Mouse (Mus musculus) liver, embryonic 13.5 days (tissue): ENCODE results near the gene Lax1. TPM values are rescaled to one million over a fixed set of nuclear protein-coding genes. Genes with fewer than 3 reads are reported as not detected.
A peak's percentile ranks its signal among the peaks of the same experiment; 100 is the strongest.
"Not testable (repeated sequence)": the region's sequence is repeated elsewhere in the genome, so short reads cannot be mapped to it uniquely, and the experiment has no call there.

Experiments used
- ATAC-seq: fragments of 200-750 bp; cut with Nextera tagmentation; 2 replicates; pipeline ENCODE4 v1.8.0; 2017; ENCODE audit warnings: low read depth, mild to moderate bottlenecking, moderate number of reproducible peaks, moderate library complexity
- DNase-seq: peaks from one replicate; pipeline ENCODE4 v3.0.0; 2022
- H3K27ac ChIP-seq: fragments of 300-500 bp; sonication (generic); 2 replicates; pipeline ENCODE4 v1.5.1; 2015; ENCODE audit warnings: moderate library complexity, mild to moderate bottlenecking, inconsistent platforms
- H3K27me3 ChIP-seq: fragments of 300-500 bp; sonication (generic); 2 replicates; pipeline ENCODE4 v1.6.1; 2015; ENCODE audit warnings: mild to moderate bottlenecking, inconsistent platforms
- H3K36me3 ChIP-seq: fragments of 300-500 bp; sonication (generic); 2 replicates; pipeline ENCODE4 v1.6.1; 2015; ENCODE audit warnings: mild to moderate bottlenecking, inconsistent platforms
- H3K4me1 ChIP-seq: fragments of 300-500 bp; sonication (generic); replicated peaks from 2 replicates; pipeline ENCODE4 v1.6.1; 2015; ENCODE audit warnings: inconsistent platforms
- H3K4me2 ChIP-seq: fragments of 300-500 bp; sonication (generic); 2 replicates; pipeline ENCODE4 v1.6.1; 2015; ENCODE audit warnings: inconsistent platforms, mild to moderate bottlenecking, moderate library complexity
- H3K4me3 ChIP-seq: fragments of 300-500 bp; sonication (generic); replicated peaks from 2 replicates; pipeline ENCODE4 v1.5.1; 2015; ENCODE audit warnings: mild to moderate bottlenecking, inconsistent platforms
- H3K9ac ChIP-seq: fragments of 300-500 bp; sonication (generic); 2 replicates; pipeline ENCODE4 v1.6.1; 2015; ENCODE audit warnings: mild to moderate bottlenecking, inconsistent platforms
- H3K9me3 ChIP-seq: fragments of 300-500 bp; sonication (generic); replicated peaks from 2 replicates; pipeline ENCODE4 v1.6.1; 2016; ENCODE audit warnings: inconsistent platforms
- WGBS: fragments of 180-500 bp; shearing (Covaris S2); methylation state at CpG from one replicate; pipeline ENCODE4 v1.1.7; 2015; ENCODE audit not compliant: insufficient replicate concordance; 5-methylcytosine and 5-hydroxymethylcytosine counted together
- polyA plus RNA-seq: library from polyadenylated mRNA; unstranded; fragments of >200 nt; fragmentation: Nextera tagmentation; extraction: Ambion mirVana; gene quantifications from 2 replicates; pipeline ENCODE4 v1.2.1, GENCODE M21; 2015

Gene Lax1
- polyA plus RNA-seq, 1 experiment from 2014 or later, result 0.28 TPM

DNA sequence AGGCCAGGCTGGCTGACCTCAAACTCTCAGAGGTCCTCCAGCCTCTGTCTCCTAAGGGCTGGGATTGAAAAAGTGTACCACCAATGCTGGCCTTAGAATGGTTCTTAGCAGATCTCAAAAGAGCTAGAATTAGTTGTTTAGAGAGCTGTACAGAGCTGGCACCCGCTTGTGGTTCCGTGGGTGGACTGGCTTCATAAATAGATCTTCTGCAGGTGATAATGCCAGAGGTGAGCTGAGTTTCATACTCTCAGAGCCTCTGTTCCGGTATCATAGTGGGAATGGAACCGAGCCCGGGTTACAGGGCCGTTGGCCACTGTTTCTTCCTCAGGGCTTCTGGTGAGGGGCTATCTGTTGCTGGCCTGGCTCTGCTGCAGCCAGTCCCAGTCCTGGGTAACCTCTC is 1.1 kb upstream of the Lax1 start:
- H3K27me3 ChIP-seq, result no peaks in the 10 kb centered on the region
- DNase-seq (no peak), ATAC-seq (no peak)
- H3K4me1 ChIP-seq, result peaks cover 32% of the 10 kb centered on the region
- H3K4me3 ChIP-seq, result no peak overlapping the region
- H3K36me3 ChIP-seq, result no peaks in the 10 kb centered on the region
- no peaks in the 10 kb centered on the region for H3K9me3 ChIP-seq
- no peak overlapping the region for H3K9ac ChIP-seq
- H3K4me2 ChIP-seq, result no peak overlapping the region
- WGBS, result 86% methylated on average over 6 of the region's 6 CpGs
- H3K27ac ChIP-seq, result no peak overlapping the region

DNA sequence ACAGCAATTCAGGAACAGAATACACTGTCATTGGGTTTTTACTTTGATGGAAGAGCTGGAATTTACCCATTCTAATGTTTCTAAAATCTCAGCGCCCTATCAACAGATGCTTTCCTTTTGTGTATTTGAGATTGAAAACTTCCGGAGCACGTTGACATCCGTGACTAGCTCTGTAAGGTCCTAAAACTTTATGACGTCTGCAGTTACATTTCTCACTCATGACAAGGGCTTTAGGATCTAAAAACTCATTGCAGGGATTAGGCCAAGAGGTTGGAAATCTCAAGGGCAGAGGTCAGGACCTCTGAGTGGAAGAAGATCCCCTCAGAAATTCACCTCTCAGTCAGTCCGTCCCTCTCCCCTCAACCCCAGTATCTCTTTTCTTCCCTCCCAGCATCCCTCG is 1.6 kb downstream of the Lax1 start:
- no peak overlapping the region for H3K4me2 ChIP-seq
- H3K4me3 ChIP-seq, result no peak overlapping the region
- ATAC-seq (no peak), DNase-seq (no peak)
- no peaks in the 10 kb centered on the region for H3K9me3 ChIP-seq
- H3K27ac ChIP-seq, result no peak overlapping the region
- H3K36me3 ChIP-seq, result no peaks in the 10 kb centered on the region
- H3K4me1 ChIP-seq, result peaks cover 11% of the 10 kb centered on the region
- no peaks in the 10 kb centered on the region for H3K27me3 ChIP-seq
- no peak overlapping the region for H3K9ac ChIP-seq
- WGBS, result 79% methylated on average over 7 of the region's 7 CpGs

DNA sequence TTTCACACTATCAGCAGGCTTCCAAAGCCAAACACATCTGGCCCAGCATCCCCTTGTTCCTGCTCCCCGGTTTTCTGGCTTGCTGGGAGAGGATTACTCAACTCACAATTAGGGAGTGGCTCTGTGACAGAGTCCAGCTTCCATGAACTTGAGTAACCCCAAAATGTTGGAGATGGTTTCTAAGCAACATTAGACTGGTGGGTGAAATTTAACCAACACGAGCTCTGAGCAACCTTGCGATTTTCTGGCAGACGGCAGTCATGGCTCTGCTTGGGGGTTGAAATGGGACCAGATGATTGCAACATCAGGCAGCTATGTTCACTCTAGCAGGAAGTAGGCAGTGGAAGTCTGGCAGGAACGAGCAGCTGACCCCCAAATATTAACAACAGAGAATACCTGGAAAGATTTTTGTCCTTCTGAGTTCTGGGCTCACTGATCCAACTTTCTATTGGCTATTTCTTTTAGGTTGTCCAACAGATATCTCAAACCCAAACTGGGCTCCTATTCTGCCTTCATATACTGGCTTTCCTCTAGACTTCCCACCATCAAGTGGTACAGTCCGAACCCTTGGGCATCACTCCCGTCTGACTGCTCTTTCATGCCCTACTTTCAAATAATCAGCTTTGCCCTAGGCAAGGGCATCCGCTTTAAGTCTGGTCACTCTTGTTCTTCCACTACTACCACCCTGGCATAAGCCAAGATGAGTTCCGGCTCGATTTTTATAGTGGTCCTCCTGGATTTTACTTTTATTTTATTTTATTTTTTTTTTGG is 4.0 kb downstream of the Lax1 start:
- no peak overlapping the region for H3K4me3 ChIP-seq
- no peak overlapping the region for H3K4me2 ChIP-seq
- ATAC-seq (peak; percentile 82), DNase-seq (no peak)
- H3K9ac ChIP-seq, result no peak overlapping the region
- H3K9me3 ChIP-seq, result no peaks in the 10 kb centered on the region
- H3K4me1 ChIP-seq, result peaks cover 11% of the 10 kb centered on the region
- 60% methylated on average over 10 of the region's 10 CpGs for WGBS
- no peaks in the 10 kb centered on the region for H3K27me3 ChIP-seq
- no peaks in the 10 kb centered on the region for H3K36me3 ChIP-seq
- peak overlapping the region; percentile 49 for H3K27ac ChIP-seq

DNA sequence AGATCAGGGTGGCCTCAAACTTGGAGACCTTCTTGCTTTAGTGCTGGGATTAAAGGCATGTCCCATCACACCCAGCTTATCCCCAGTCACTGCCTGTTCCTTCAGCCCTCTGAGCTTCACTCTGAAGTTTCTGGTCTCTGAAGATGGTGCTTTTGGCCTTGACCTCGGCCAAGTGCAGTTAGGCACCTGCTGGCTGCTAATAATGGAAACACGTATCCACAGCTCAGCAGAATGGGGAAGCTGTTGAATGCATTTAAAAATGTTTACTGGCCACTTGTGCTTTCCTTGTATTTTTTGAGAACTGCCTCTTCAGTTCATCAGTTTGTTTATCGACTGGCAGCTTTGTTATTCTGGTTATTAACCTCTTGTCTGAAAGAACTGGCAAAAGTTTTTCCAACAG is 18.1 kb downstream of the Lax1 start:
- H3K27ac ChIP-seq, result no peak overlapping the region
- no peak overlapping the region for H3K4me2 ChIP-seq
- no peaks in the 10 kb centered on the region for H3K9me3 ChIP-seq
- H3K36me3 ChIP-seq, result no peaks in the 10 kb centered on the region
- DNase-seq (no peak), ATAC-seq (no peak)
- no peak overlapping the region for H3K9ac ChIP-seq
- H3K4me1 ChIP-seq, result no peaks in the 10 kb centered on the region
- WGBS, result 41% methylated on average over 3 of the region's 3 CpGs
- H3K27me3 ChIP-seq, result peaks cover 5% of the 10 kb centered on the region; the same call in 1 of the 2 replicates
- no peak overlapping the region for H3K4me3 ChIP-seq

DNA sequence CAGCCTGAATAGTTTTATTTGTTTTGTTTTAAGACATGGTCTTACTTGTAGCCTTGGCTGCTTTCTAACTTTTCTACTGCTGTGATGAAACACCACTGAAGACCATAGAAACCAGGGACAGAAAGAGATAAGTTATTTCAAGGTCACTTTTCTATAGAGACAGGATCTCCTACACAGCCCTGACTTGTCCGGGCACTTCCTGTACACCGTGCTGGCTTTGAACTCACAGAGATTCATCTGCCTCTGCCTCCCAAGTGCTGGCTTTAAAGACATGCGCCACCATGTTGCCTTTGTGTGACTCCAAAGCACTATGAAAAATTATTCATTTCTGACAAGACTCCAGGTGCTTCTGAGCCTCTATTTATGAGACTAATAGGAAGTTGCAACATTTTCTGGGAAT is 18.6 kb downstream of the Lax1 start:
- ATAC-seq (no peak), DNase-seq (no peak)
- H3K4me2 ChIP-seq, result no peak overlapping the region
- no peaks in the 10 kb centered on the region for H3K4me1 ChIP-seq
- H3K36me3 ChIP-seq, result no peaks in the 10 kb centered on the region
- H3K9me3 ChIP-seq, result no peaks in the 10 kb centered on the region
- peaks cover 5% of the 10 kb centered on the region; the same call in 1 of the 2 replicates for H3K27me3 ChIP-seq
- WGBS, result 48% methylated on average over 3 of the region's 3 CpGs
- H3K9ac ChIP-seq, result no peak overlapping the region
- no peak overlapping the region for H3K27ac ChIP-seq
- H3K4me3 ChIP-seq, result no peak overlapping the region

DNA sequence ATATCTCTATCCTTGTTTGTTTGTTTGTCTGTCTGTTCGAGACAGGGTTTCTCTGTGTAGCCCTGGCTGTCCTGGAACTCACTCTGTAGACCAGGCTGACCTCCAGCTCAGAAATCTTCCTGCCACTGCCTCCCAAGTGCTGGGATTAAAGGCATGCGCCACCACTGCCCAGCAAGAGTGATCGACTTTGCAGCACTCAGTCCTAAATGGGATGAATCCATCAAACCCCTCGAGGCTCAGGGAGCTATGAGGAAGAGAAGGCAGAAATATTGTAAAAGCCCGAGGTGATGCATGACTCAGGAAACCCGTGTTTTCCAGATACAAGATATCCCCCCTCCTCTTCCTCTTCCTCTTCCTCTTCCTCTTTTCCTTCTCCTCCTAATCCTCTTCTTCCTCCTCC is 19.1 kb downstream of the Lax1 start:
- WGBS, result 38% methylated on average over 6 of the region's 6 CpGs
- Histone ChIP-seq H3K4me3 (no peak overlapping the region), H3K9ac (no peak overlapping the region), H3K27me3 (peaks cover 5% of the 10 kb centered on the region; the same call in 1 of the 2 replicates), H3K4me2 (no peak overlapping the region), H3K36me3 (no peaks in the 10 kb centered on the region), H3K4me1 (no peaks in the 10 kb centered on the region), H3K27ac (no peak overlapping the region), H3K9me3 (no peaks in the 10 kb centered on the region)
- ATAC-seq (no peak), DNase-seq (no peak)

DNA sequence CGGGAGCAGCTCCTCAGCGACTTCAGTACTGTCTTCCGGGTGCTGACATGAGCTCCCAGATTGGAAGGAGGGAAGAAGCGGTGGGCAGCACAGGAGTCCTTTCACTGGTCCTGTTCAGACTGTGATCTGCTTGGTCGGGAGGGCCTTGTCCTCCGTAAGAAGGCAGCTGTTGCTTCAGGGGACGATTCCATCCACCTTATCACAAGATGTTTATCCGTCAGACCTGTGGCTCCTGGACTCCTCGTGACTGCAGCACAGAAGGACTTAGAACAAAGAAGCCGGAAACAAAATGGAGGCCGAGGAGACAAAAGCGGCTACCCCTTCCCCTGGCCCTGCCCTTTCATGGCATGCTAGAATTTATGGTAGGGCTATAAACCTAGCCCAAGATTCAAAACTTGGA is 19.7 kb downstream of the Lax1 start:
- Histone ChIP-seq H3K4me2 (no peak overlapping the region), H3K4me3 (no peak overlapping the region), H3K9me3 (no peaks in the 10 kb centered on the region), H3K4me1 (no peaks in the 10 kb centered on the region), H3K36me3 (no peaks in the 10 kb centered on the region), H3K27me3 (peaks cover 5% of the 10 kb centered on the region; the same call in 1 of the 2 replicates), H3K9ac (no peak overlapping the region), H3K27ac (no peak overlapping the region)
- WGBS, result 70% methylated on average over 12 of the region's 12 CpGs
- DNase-seq (no peak), ATAC-seq (no peak)

DNA sequence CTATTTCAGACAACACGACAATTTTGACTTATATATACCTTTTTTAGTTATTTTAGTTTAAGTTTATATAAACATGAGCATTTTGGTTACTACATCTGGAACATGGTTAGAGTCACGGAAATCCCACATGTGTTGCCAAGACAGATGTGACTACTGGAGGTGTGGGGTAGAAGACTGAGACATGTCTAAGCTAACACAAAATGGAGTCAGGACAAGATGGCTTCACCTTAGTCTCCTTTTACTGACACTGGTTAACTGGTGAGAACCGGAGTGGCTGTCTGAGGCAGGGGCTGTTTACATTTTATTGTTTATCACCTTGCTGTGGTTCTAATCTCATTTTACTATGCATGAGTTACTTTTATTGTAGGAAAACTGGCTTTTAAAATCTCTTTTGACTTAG is 21.3 kb downstream of the Lax1 start:
- Histone ChIP-seq H3K9ac (no peak overlapping the region), H3K4me3 (no peak overlapping the region), H3K36me3 (no peaks in the 10 kb centered on the region), H3K4me1 (peaks cover 6% of the 10 kb centered on the region; the same call in 1 of the 2 replicates), H3K9me3 (no peaks in the 10 kb centered on the region), H3K27ac (no peak overlapping the region), H3K4me2 (no peak overlapping the region), H3K27me3 (no peaks in the 10 kb centered on the region)
- DNase-seq, result no peak
- 81% methylated on average over 3 of the region's 3 CpGs for WGBS
- ATAC-seq, result no peak

DNA sequence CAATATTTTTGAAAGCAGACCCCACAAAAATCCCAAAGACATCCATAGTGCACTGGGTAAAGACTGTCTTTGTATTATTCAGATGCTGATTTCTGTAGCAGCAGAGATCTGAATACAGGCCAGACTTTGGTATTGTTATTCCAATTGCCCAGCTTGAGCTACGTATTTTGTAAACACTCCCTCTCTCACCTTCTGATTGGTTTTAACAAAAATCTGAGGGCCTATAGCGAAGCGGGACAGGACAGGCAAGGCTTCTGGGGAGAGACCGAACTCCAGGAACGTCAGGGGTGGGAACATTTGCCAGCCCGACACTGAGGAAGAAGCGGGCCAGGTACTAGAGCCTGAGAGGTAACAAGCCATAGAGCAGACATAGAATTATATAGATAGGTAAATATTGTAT is 22.2 kb downstream of the Lax1 start:
- Histone ChIP-seq H3K4me3 (no peak overlapping the region), H3K9ac (no peak overlapping the region), H3K4me1 (peaks cover 6% of the 10 kb centered on the region; the same call in 1 of the 2 replicates), H3K36me3 (no peaks in the 10 kb centered on the region), H3K27ac (no peak overlapping the region), H3K4me2 (no peak overlapping the region), H3K9me3 (no peaks in the 10 kb centered on the region), H3K27me3 (no peaks in the 10 kb centered on the region)
- WGBS, result 77% methylated on average over 7 of the region's 7 CpGs
- ATAC-seq (no peak), DNase-seq (no peak)

DNA sequence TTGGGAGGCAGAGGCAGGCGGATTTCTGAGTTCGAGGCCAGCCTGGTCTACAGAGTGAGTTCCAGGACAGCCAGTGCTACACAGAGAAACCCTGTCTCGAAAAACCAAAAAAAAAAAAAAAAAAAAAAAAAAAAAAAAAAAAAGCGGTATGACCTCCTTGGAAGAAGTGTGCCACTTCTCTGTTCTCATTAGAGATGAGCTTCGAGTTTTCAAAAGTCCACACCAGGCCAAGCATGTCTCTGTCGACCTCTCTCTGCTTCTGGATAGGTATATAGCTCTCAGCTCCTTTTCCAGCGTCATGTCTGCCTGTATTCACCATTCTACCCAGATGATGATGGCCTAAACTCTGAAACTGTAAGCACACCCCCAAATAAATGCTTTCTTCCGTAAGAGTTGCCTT is 24.2 kb downstream of the Lax1 start:
- not testable (repeated sequence) for ATAC-seq, H3K4me2 ChIP-seq

DNA sequence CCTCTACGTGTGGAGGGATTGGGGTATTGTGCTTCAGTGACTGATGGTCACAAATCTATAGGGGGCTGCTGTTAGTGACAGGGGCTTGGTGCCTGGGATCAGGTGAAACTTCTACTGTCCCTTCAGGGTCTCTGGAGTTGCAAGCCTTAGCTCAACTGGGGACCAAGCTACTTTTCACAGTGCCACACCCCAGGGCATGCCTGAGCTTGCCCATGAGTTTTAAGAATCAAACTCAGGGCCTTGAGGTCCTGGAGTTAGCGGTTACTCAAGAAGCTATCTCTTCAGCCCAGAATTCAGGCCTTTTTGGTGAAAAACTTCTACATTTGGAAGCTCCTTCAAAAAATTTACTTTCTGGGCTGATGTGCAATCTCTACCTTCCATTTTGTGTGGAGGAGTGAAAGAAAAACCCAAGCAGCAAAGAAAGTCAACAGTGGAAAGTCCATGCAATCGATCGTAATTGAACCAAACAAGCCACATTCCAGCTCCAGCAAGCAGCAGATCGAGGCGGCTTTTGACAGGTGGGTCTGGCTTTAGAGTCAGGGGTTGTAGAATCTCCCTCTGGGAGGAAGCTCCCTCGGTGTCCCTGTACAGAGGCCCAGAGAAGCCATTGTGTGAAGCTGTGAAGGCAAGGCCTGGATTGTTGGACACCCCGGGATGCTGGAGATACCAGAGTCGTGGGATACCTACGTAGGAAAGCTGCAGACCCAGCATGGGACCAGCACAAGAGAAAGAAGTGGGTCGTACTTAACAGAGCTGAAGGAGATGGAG is 25.5 kb downstream of the Lax1 start:
- peak overlapping the region; percentile 34; the same call in 1 of the 2 replicates for H3K4me2 ChIP-seq

More for the DNA sequence above, 24.2 kb downstream of the Lax1 start:
- H3K36me3 ChIP-seq, H3K9ac ChIP-seq, H3K27me3 ChIP-seq, H3K4me3 ChIP-seq, DNase-seq, H3K27ac ChIP-seq, H3K4me1 ChIP-seq, H3K9me3 ChIP-seq: not testable (repeated sequence)
- 65% methylated on average over 8 of the region's 8 CpGs for WGBS

More for the DNA sequence above, 25.5 kb downstream of the Lax1 start:
- Histone ChIP-seq H3K36me3 (peaks cover 3% of the 10 kb centered on the region), H3K4me3 (no peak overlapping the region), H3K9ac (0 out of 2 replicates have a peak overlapping the region, but pooled peaks have one; percentile 20), H3K27me3 (no peaks in the 10 kb centered on the region), H3K4me1 (peaks cover 16% of the 10 kb centered on the region), H3K27ac (peak overlapping the region; percentile 70), H3K9me3 (no peaks in the 10 kb centered on the region)
- DNase-seq (no peak), ATAC-seq (no peak)
- WGBS, result 67% methylated on average over 11 of the region's 11 CpGs
